Mouse (Mus musculus) urinary bladder, adult 18-20 months (tissue): ENCODE data around the gene Rab14.

Experiments
- DNase-seq, 2 experiments: peaks; one replicate each; pipeline ENCODE4 v3.0.0; 2022; ENCODE audit warnings: low spot score in 2 of 2, mixed read lengths in 2 of 2

The Rab14 gene

GRCm38 (mm10) chr2:35199971-35200897, 686 bp downstream of the Rab14 start:
- DNase-seq, result peak; percentile 25 to 47

- DNase-seq, result no peak
Observed at GRCm38 (mm10) chr2:35199541-35199940, 1.4 kb downstream of the Rab14 start.

GRCm38 (mm10) chr2:35195626-35196544, 5.0 kb downstream of the Rab14 start:
- no peak for DNase-seq

- DNase-seq, result peak in 1 of 2 experiments; percentile 22
Observed at GRCm38 (mm10) chr2:35193976-35194375, 6.9 kb downstream of the Rab14 start.

- DNase-seq, result no peak
Observed at GRCm38 (mm10) chr2:35188929-35189328, 12.0 kb downstream of the Rab14 start.

- DNase-seq, result no peak
Observed at GRCm38 (mm10) chr2:35183115-35183673, 17.7 kb downstream of the Rab14 start.

GRCm38 (mm10) chr2:35178153-35178552, 22.8 kb downstream of the Rab14 start:
- no peak for DNase-seq

- DNase-seq, result no peak
Observed at GRCm38 (mm10) chr2:35175281-35176065, 25.4 kb downstream of the Rab14 start.

- DNase-seq, result no peak
Observed at GRCm38 (mm10) chr2:35174100-35174499, 26.8 kb downstream of the Rab14 start.

GRCm38 (mm10) chr2:35173666-35174065, 27.3 kb downstream of the Rab14 start:
- no peak for DNase-seq

- no peak for DNase-seq
Observed at GRCm38 (mm10) chr2:35172246-35172645, 28.7 kb downstream of the Rab14 start.

- peak in 1 of 2 experiments; percentile 20 for DNase-seq
Observed at GRCm38 (mm10) chr2:35171341-35171861, 29.5 kb downstream of the Rab14 start.

- DNase-seq, result no peak
Observed at GRCm38 (mm10) chr2:35169452-35169851, 31.5 kb downstream of the Rab14 start.

- no peak for DNase-seq
Observed at GRCm38 (mm10) chr2:35166816-35167215, 34.1 kb downstream of the Rab14 start.

GRCm38 (mm10) chr2:35165416-35165815, 35.5 kb downstream of the Rab14 start:
- no peak for DNase-seq

- no peak for DNase-seq
Observed at GRCm38 (mm10) chr2:35163396-35163795, 37.5 kb downstream of the Rab14 start.

- no peak for DNase-seq
Observed at GRCm38 (mm10) chr2:35161846-35162488, 39.0 kb downstream of the Rab14 start.

- no peak for DNase-seq
Observed at GRCm38 (mm10) chr2:35160206-35160605, 40.7 kb downstream of the Rab14 start.

- no peak for DNase-seq
Observed at GRCm38 (mm10) chr2:35158358-35158757, 42.6 kb downstream of the Rab14 start.

GRCm38 (mm10) chr2:35157836-35158235, 43.1 kb downstream of the Rab14 start:
- no peak for DNase-seq
